11 mouse cellular contexts compared by ENCODE assay signal in genomic region chr12:99306536-99307204, GRCm38 (mm10).
DNase-seq lines count a peak whose midpoint lies in the region; ATAC-seq and TF ChIP-seq lines count a peak whose summit lies in the region.
"Had no signal": no experiment of that assay in that cellular context is flagged by ENCODE, and none has a peak within 500 bp of the region (broad histone marks: within the 10 kb centered on the region; RNA-seq: fewer than 3 reads in every experiment).

No protein-coding gene starts in this region.

- H3K4me2 ChIP-seq in heart, embryonic 11.5 days: peak overlapping the region; percentile 56
- H3K4me2 ChIP-seq in lung, embryonic 14.5 days: peak overlapping the region; percentile 15; the same call in 1 of the 2 replicates
- peak overlapping the region; percentile 26; the same call in 1 of the 2 replicates for H3K4me2 ChIP-seq in forebrain, embryonic 13.5 days
- H3K4me2 ChIP-seq in midbrain, embryonic 15.5 days: no peak overlapping the region
- H3K4me2 ChIP-seq: liver, embryonic 15.5 days had no signal

- no peak for TF ChIP-seq POLR2A in lung, adult 2 months (IDR thresholded peaks at IDR 0.05; ENCODE audit: borderline replicate concordance, extremely low read depth, low read depth, low read length)

- no peak overlapping the region for H3K4me3 ChIP-seq in heart, embryonic 11.5 days (ENCODE audit: low read depth, low read length)
- H3K4me3 ChIP-seq in lung, embryonic 14.5 days (ENCODE audit: low read depth, low read length): no peak overlapping the region
- H3K4me3 ChIP-seq in lung, adult 2 months (replicated peaks; ENCODE audit: extremely low read depth, low read depth, low read length): no peak overlapping the region
- H3K4me3 ChIP-seq in forebrain, embryonic 13.5 days: no peak overlapping the region
- H3K4me3 ChIP-seq in midbrain, embryonic 15.5 days: no peak overlapping the region
- H3K4me3 ChIP-seq: liver, embryonic 15.5 days had no signal

- DNase-seq in heart, postnatal 14 days: no peak
- DNase-seq in lung, embryonic 14.5 days: no peak
- no peak for DNase-seq in lung, adult 2 months
- no peak for DNase-seq in cerebellum, postnatal 4 days (ENCODE audit: low spot score in 2 of 2)
- DNase-seq: cerebellum, adult 9-11 months; kidney, postnatal 25 days had no signal

- no peaks in the 10 kb centered on the region for H3K9me3 ChIP-seq in heart, embryonic 11.5 days (replicated peaks; ENCODE audit: control insufficient read depth, low read length)
- no peaks in the 10 kb centered on the region for H3K9me3 ChIP-seq in lung, embryonic 14.5 days (ENCODE audit: low read depth, low read length)
- no peaks in the 10 kb centered on the region for H3K9me3 ChIP-seq in forebrain, embryonic 13.5 days (replicated peaks)
- H3K9me3 ChIP-seq in midbrain, embryonic 15.5 days: no peaks in the 10 kb centered on the region
- H3K9me3 ChIP-seq: liver, embryonic 15.5 days had no signal

- TF ChIP-seq CTCF in lung, embryonic 14.5 days (IDR thresholded peaks at IDR 0.05; ENCODE audit: low read depth): no peak
- no peak for TF ChIP-seq CTCF in lung, adult 2 months (IDR thresholded peaks at IDR 0.05; ENCODE audit: insufficient read depth, low read length)

- peak overlapping the region; percentile 93 for H3K27ac ChIP-seq in heart, embryonic 11.5 days (ENCODE audit: low read depth, low read length)
- H3K27ac ChIP-seq in lung, embryonic 14.5 days (ENCODE audit: low read depth): 0 out of 2 replicates have a peak overlapping the region, but pooled peaks have one; percentile 46
- H3K27ac ChIP-seq in forebrain, embryonic 13.5 days: peak overlapping the region; percentile 86
- H3K27ac ChIP-seq in midbrain, embryonic 15.5 days: peak overlapping the region; percentile 36; the same call in 1 of the 2 replicates
- H3K27ac ChIP-seq: liver, embryonic 15.5 days had no signal

- H3K27me3 ChIP-seq in heart, embryonic 11.5 days (ENCODE audit: control insufficient read depth, insufficient read depth, low read length): no peaks in the 10 kb centered on the region
- no peaks in the 10 kb centered on the region for H3K27me3 ChIP-seq in lung, embryonic 14.5 days (ENCODE audit: insufficient read depth, low read length)
- H3K27me3 ChIP-seq in forebrain, embryonic 13.5 days: no peaks in the 10 kb centered on the region
- H3K27me3 ChIP-seq in midbrain, embryonic 15.5 days (replicated peaks): no peaks in the 10 kb centered on the region
- H3K27me3 ChIP-seq: liver, embryonic 15.5 days had no signal

- ATAC-seq in heart, embryonic 11.5 days (replicated peaks; ENCODE audit: insufficient number of reproducible peaks, low FRiP score, low TSS enrichment): no peak
- ATAC-seq in lung, embryonic 14.5 days (ENCODE audit: insufficient read depth): no peak
- no peak for ATAC-seq in forebrain, embryonic 13.5 days
- no peak for ATAC-seq in midbrain, embryonic 15.5 days (replicated peaks)
- no peak for ATAC-seq in CD4-positive, CD25-positive, alpha-beta regulatory T cell, adult 4 months

- H3K36me3 ChIP-seq in heart, embryonic 11.5 days (ENCODE audit: control insufficient read depth, insufficient read depth, low read length): no peaks in the 10 kb centered on the region
- H3K36me3 ChIP-seq in lung, embryonic 14.5 days (ENCODE audit: insufficient read depth): no peaks in the 10 kb centered on the region
- H3K36me3 ChIP-seq in forebrain, embryonic 13.5 days (ENCODE audit: poor library complexity, severe bottlenecking): no peaks in the 10 kb centered on the region
- no peaks in the 10 kb centered on the region for H3K36me3 ChIP-seq in midbrain, embryonic 15.5 days (replicated peaks)
- H3K36me3 ChIP-seq: liver, embryonic 15.5 days had no signal

- intact Hi-C loops in heart, postnatal 14 days (cut with DNase I): no loop called here

- WGBS in heart, embryonic 11.5 days (ENCODE audit: insufficient replicate concordance): 33% methylated on average over 6 of the region's 6 CpGs
- WGBS in lung, embryonic 14.5 days: 54% methylated on average over 6 of the region's 6 CpGs
- WGBS in lung, adult 2 months: 38% methylated on average over 6 of the region's 6 CpGs
- 50% methylated on average over 6 of the region's 6 CpGs for WGBS in forebrain, embryonic 13.5 days
- WGBS in midbrain, embryonic 15.5 days: 43% methylated on average over 6 of the region's 6 CpGs

- peaks cover 40% of the 10 kb centered on the region for H3K4me1 ChIP-seq in heart, embryonic 11.5 days (ENCODE audit: control insufficient read depth, insufficient read depth, low read length)
- H3K4me1 ChIP-seq in lung, embryonic 14.5 days (ENCODE audit: insufficient read depth): peaks cover 12% of the 10 kb centered on the region; the same call in 1 of the 2 replicates
- H3K4me1 ChIP-seq in lung, adult 2 months (ENCODE audit: control insufficient read depth, insufficient read depth, low read length): peaks cover 7% of the 10 kb centered on the region
- peaks cover 76% of the 10 kb centered on the region for H3K4me1 ChIP-seq in forebrain, embryonic 13.5 days
- H3K4me1 ChIP-seq in midbrain, embryonic 15.5 days: peaks cover 55% of the 10 kb centered on the region

- H3K9ac ChIP-seq in heart, embryonic 11.5 days (ENCODE audit: low read depth, low read length): peak overlapping the region; percentile 56; the same call in 1 of the 2 replicates
- no peak overlapping the region for H3K9ac ChIP-seq in lung, embryonic 14.5 days
- no peak overlapping the region for H3K9ac ChIP-seq in forebrain, embryonic 13.5 days
- no peak overlapping the region; the same call in 1 of the 2 replicates for H3K9ac ChIP-seq in midbrain, embryonic 15.5 days
- H3K9ac ChIP-seq: liver, embryonic 15.5 days had no signal

Comparison
In these comparisons a context has a peak if more than half of its experiments do, and no peak if none do; other contexts are left out.
1. H3K27ac ChIP-seq: peak in every context shown above with its lines; median percentile 93 in heart, embryonic 11.5 days; 86 in forebrain, embryonic 13.5 days; 46 in lung, embryonic 14.5 days; 36 in midbrain, embryonic 15.5 days.